Mouse (Mus musculus) testis, adult 2 months (tissue): ENCODE data around the gene Fuca1.

Experiments used
- CTCF ChIP-seq: fragments of 200-500 bp; IDR thresholded peaks from 2 replicates; pipeline ENCODE4 v1.5.1; 2012; ENCODE audit warnings: low read depth, mild to moderate bottlenecking, inconsistent platforms, low read length, moderate library complexity; ENCODE audit not compliant: control insufficient read depth, insufficient read depth, insufficient replicate concordance
- POLR2A ChIP-seq: fragments of 200-500 bp; IDR thresholded peaks from 2 replicates; pipeline ENCODE4 v1.6.1; 2012; ENCODE audit warnings: low read depth, mild to moderate bottlenecking, inconsistent platforms, low read length, moderate library complexity; ENCODE audit not compliant: control insufficient read depth

DNA sequence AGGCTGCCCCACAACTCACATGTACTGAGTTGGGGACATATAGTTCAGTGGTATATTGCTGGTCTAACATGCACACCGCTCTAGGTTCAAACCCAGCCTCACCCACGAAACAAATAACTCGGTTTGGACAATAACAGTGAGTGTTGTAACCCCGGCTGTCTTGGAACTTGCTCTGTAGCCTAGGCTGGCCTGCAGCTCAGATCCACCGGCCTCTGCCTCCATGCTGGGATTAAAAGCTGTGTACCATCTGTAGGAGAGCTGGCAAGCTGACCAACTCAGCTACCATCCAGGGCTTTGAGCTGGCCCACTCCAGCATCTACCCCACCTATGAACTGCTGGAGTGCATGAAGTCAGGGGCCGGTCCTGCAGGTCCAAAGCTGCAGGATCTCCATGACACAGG, 40.5 kb upstream of the Fuca1 start:
- no peak for TF ChIP-seq CTCF
- no peak for TF ChIP-seq POLR2A
